Mouse (Mus musculus) left cerebral cortex, adult 2 months (tissue): ENCODE measurements at regions not wholly inside any gene's neighbourhood (a gene's known extent, or its start where the extent isn't known, plus 50 kb on each side); places are given as distances from the start of the nearest gene placed in this dataset.

ENCODE experiments used
- DNase-seq, 2 experiments: peaks; one replicate each; pipeline ENCODE4 v3.0.0; 2021 to 2022; ENCODE audit warnings: low spot score in 2 of 2, mixed read lengths in 1 of 2; ENCODE audit errors: extremely low spot score in 1 of 2
- H3K27ac ChIP-seq: fragments of 200-600 bp; 2 replicates; pipeline ENCODE4 v1.8.1; 2022
- H3K4me3 ChIP-seq: fragments of 200-600 bp; 2 replicates; pipeline ENCODE4 v1.8.1; 2022
- CTCF ChIP-seq: fragments of 200-600 bp; IDR thresholded peaks from 2 replicates; pipeline ENCODE4 v1.8.1; 2022; ENCODE audit warnings: antibody characterized with exemption, mild to moderate bottlenecking, moderate library complexity
- intact Hi-C: fragments of 180-260 bp; cut with DNase I; formaldehyde crosslinking; loops from one replicate; pipeline ENCODE4 v1.15.1; 2025

DNA sequence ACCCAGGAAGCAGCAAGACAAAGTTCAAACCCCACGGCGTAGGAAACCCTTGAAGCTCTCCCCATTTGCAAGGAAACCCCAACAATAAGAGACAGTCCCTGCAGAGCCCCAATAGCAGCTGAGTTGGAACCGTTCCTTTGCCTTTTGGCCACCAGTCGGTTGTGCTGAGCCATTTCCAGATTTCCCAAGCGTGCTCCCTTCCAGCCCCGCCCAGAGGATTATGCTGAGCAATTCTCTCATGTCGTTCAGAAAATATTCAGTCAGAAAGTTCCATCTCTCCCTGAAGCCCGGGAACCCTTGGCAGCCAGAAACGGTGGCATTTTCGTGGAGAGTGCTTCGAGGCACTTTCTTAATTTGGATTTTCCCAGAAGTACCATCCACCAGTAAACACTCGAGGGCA, 117.2 kb upstream of the H2al1a start:
- no peak for DNase-seq
- intact Hi-C loops: no loop called here
- no peak overlapping the region for H3K27ac ChIP-seq
- H3K4me3 ChIP-seq: no peak overlapping the region
- no peak; the same call in 1 of the 2 replicates for TF ChIP-seq CTCF

DNA sequence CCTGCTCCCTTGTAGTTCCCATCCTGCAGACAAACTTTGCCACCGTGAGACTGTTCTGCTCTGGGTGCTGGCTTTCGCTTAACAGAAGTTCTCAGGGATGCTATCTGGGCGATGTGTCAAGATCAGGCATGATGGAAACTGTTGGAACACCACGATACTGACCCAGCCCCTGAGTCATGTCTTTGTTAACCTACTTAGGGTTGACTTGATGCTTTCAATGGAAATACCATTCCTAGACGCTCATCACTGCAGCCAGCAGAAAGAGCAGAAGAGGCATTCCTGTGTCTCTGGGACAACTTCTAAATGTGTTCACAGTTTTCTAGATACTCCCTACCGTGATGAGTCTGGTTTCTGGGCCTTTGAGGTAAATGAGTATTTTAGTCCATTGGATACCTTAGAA, 108.2 kb upstream of the H2al1a start:
- Histone ChIP-seq H3K27ac (no peak overlapping the region), H3K4me3 (no peak overlapping the region)
- intact Hi-C loops: no loop called here
- no peak for TF ChIP-seq CTCF
- DNase-seq: no peak

DNA sequence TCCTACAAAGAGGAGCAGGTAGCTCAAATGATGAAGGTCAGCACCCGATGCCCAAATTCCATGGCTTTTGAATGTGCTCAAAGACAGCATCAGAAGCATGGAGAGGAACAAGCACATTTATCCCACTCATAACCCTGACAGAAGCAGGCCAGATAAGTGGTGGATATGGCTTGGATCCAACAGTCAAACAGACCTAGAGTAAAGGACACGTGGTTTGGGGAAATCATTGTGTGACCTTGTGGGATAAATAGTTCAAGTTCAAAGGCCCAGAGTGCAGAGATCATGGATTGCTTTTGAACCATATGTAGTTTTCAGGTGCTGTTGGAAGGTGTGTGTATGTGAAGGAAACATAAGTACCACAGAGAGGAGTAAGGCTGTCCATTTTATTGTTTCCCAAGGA, 94.9 kb upstream of the H2al1a start:
- intact Hi-C loops: no loop called here
- DNase-seq: no peak
- TF ChIP-seq CTCF: no peak

DNA sequence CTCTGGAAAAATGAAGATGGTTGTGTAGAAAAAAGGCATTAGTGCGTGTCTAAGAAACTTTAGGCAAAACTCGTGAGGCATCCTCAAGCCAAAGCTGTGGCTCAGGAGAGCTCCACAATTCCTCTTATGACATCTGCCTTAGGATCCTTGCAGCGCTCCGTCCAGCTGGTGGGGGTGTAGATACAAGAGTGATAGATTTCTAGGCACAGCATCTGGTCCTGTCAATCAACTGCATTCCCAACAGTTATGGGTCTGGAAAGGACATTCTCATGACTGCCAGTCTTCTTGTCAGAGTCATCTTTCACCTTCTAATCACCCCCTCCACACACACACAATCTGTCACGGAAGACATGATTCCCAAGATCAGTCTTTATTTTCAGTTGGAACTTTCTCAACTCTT, 89.2 kb upstream of the H2al1a start:
- intact Hi-C loops: no loop called here
- Histone ChIP-seq H3K27ac (no peak overlapping the region), H3K4me3 (no peak overlapping the region)
- TF ChIP-seq CTCF: no peak
- DNase-seq: no peak

More for the DNA sequence above, 94.9 kb upstream of the H2al1a start:
- Histone ChIP-seq H3K4me3 (no peak overlapping the region), H3K27ac (no peak overlapping the region)

DNA sequence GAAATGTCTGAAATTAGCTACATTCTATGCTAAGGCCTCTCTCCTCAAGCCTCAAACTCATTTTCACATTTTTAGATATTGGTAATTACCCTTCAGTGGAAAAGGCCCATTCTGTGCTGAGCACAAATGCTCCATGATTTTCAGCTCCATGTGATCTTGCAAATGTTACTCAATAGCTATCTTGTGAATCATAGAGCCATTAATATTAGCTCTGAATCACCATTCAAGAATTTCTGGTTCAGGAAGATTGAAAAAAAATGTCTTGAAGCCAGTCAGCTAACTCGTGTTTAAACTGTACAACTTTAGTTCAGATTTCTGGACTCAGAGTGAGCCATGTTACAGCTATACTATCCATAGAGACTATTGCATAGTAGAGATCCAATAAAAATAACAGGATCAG, 86.2 kb upstream of the H2al1a start:
- no peak for DNase-seq
- no peak for TF ChIP-seq CTCF
- H3K4me3 ChIP-seq: no peak overlapping the region
- intact Hi-C loops: no loop called here
- no peak overlapping the region for H3K27ac ChIP-seq

DNA sequence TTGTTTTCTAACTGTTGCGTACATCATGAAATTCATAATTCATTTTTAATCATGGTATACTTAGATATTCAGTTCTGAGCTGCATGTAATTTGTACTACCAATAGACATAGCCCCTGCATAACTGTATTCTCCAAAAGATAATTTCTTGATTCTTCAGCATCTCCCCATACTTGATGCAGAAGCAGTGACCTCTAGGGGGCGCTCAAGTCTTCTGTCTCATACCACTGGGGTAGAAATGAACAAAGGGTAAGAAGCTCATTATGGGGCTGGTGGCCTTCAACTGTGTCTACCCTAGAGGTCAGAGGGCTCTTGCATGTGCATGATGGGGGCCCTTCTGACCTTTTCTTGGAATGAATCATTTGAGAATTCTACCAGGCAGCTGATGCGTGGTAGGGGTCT, 85.6 kb upstream of the H2al1a start:
- intact Hi-C loops: no loop called here
- TF ChIP-seq CTCF: peak; percentile 68
- Histone ChIP-seq H3K4me3 (no peak overlapping the region), H3K27ac (no peak overlapping the region)
- DNase-seq: peak; percentile 22 to 24

DNA sequence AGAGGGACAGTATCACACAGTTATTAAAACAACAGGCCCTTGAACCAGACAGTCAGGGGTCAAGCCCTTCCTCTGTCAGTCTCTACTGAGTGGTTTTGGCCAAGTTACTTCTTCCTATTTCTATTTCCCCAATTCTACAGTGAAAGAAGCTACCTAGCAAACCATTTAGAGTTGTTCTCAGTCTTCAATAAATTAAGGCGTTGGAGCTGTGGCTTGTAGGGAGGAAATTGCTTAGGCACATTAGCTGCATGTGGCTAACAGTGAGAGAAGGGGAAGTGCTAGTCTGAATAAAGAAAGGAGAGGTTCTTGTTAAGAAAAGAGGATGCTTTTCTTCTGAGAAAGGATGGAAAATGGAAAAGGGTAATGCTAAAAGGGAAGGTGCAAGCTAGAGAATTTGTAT, 60.0 kb upstream of the H2al1a start:
- H3K27ac ChIP-seq: no peak overlapping the region
- H3K4me3 ChIP-seq: no peak overlapping the region
- DNase-seq: no peak
- TF ChIP-seq CTCF: no peak
- intact Hi-C loops: no loop called here

DNA sequence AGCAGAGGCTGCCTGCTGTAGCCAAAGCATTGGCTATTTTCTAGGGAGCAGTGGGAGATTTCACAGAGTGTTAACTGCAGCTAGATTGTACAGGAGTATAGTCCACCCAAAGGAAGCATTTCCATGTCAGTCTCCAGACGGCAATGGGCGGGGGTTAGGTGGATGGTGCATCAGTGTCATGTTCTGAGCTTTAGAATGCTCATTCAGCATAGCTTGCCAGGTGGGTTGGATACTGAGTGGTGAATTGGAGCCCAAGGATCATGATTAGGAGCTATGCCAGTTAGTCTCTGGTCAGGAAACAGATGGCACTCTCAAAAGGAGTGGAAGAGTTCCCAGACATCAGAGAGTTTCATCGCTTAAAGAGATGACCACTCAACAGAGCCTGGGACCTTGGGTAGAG, 53.5 kb upstream of the H2al1a start:
- no peak for TF ChIP-seq CTCF
- no peak overlapping the region for H3K4me3 ChIP-seq
- intact Hi-C loops: no loop called here
- H3K27ac ChIP-seq: no peak overlapping the region
- no peak for DNase-seq
